Mouse (Mus musculus) intestine, embryonic 14.5 days (tissue): ENCODE results near the gene Mcoln2. TPM values are rescaled to one million over a fixed set of nuclear protein-coding genes. Genes with fewer than 3 reads are reported as not detected.

Source experiments
- ATAC-seq: fragments of 200-750 bp; cut with Nextera tagmentation; replicated peaks from 2 replicates; pipeline ENCODE4 v1.8.0; 2017; ENCODE audit warnings: low read depth, moderate number of reproducible peaks, moderate TSS enrichment, moderate library complexity; ENCODE audit not compliant: low FRiP score, low TSS enrichment
- DNase-seq: peaks from one replicate; pipeline ENCODE4 v3.0.0-alpha.2; 2018; ENCODE audit warnings: low spot score
- H3K27ac ChIP-seq: fragments of 300-500 bp; sonication (generic); 2 replicates; pipeline ENCODE4 v1.5.1; 2014; ENCODE audit warnings: low read depth, mild to moderate bottlenecking, control low read depth
- H3K27me3 ChIP-seq: fragments of 300-500 bp; sonication (generic); replicated peaks from 2 replicates; pipeline ENCODE4 v1.6.1; 2014; ENCODE audit warnings: low read length, control low read depth; ENCODE audit not compliant: control insufficient read depth, insufficient read depth
- H3K36me3 ChIP-seq: fragments of 300-500 bp; sonication (generic); 2 replicates; pipeline ENCODE4 v1.6.1; 2014; ENCODE audit warnings: low read length, control low read depth; ENCODE audit not compliant: control insufficient read depth, insufficient read depth
- H3K4me1 ChIP-seq: fragments of 300-500 bp; sonication (generic); replicated peaks from 2 replicates; pipeline ENCODE4 v1.6.1; 2014; ENCODE audit warnings: low read length, control low read depth, mixed read lengths; ENCODE audit not compliant: control insufficient read depth, insufficient read depth
- H3K4me2 ChIP-seq: fragments of 300-500 bp; sonication (generic); 2 replicates; pipeline ENCODE4 v1.6.1; 2014; ENCODE audit warnings: low read length
- H3K4me3 ChIP-seq: fragments of 300-500 bp; sonication (generic); 2 replicates; pipeline ENCODE4 v1.5.1; 2014; ENCODE audit warnings: low read depth, low read length, control low read depth, mixed read lengths
- H3K9ac ChIP-seq: fragments of 300-500 bp; sonication (generic); 2 replicates; pipeline ENCODE4 v1.6.1; 2014; ENCODE audit warnings: mild to moderate bottlenecking, low read length
- H3K9me3 ChIP-seq: fragments of 300-500 bp; sonication (generic); 2 replicates; pipeline ENCODE4 v1.6.1; 2016; ENCODE audit warnings: low read length, control low read depth; ENCODE audit not compliant: control insufficient read depth
- WGBS: fragments of 180-500 bp; shearing (Covaris S2); extraction: QIAGEN DNeasy Blood & Tissue Kit; methylation state at CpG from one replicate; pipeline ENCODE4 v1.1.7; 2014; 5-methylcytosine and 5-hydroxymethylcytosine counted together
- polyA plus RNA-seq: library from polyadenylated mRNA; unstranded; fragments of >200 nt; fragmentation: Nextera tagmentation; extraction: Ambion mirVana; gene quantifications from 2 replicates; pipeline ENCODE4 v1.2.1, GENCODE M21; 2014

The Mcoln2 gene
- polyA plus RNA-seq, 1 experiment from 2014 or later = 4.2 TPM

GRCm38 (mm10) chr3:146233741-146234140, 84.1 kb downstream of the Mcoln2 start:
- H3K4me3 ChIP-seq = no peak overlapping the region
- no peak for ATAC-seq
- no peak overlapping the region for H3K4me2 ChIP-seq
- H3K9ac ChIP-seq = no peak overlapping the region
- no peaks in the 10 kb centered on the region for H3K9me3 ChIP-seq
- H3K27ac ChIP-seq = no peak overlapping the region
- peaks cover 6% of the 10 kb centered on the region; the same call in 1 of the 2 replicates for H3K4me1 ChIP-seq
- no peaks in the 10 kb centered on the region for H3K36me3 ChIP-seq
- no peak for DNase-seq
- 39% methylated on average over 4 of the region's 4 CpGs for WGBS
- no peaks in the 10 kb centered on the region for H3K27me3 ChIP-seq

- Histone ChIP-seq H3K4me2 (no peak overlapping the region), H3K4me3 (no peak overlapping the region), H3K27me3 (no peaks in the 10 kb centered on the region), H3K4me1 (peaks cover 6% of the 10 kb centered on the region; the same call in 1 of the 2 replicates), H3K9ac (no peak overlapping the region), H3K9me3 (no peaks in the 10 kb centered on the region), H3K36me3 (no peaks in the 10 kb centered on the region), H3K27ac (no peak overlapping the region)
- ATAC-seq (no peak), DNase-seq (no peak)
- WGBS = 54% methylated on average over 10 of the region's 10 CpGs
Measured at GRCm38 (mm10) chr3:146234530-146234929, 84.9 kb downstream of the Mcoln2 start.

GRCm38 (mm10) chr3:146236280-146236679, 86.6 kb downstream of the Mcoln2 start:
- WGBS = 34% methylated on average over 8 of the region's 8 CpGs
- DNase-seq (no peak), ATAC-seq (no peak)
- no peak overlapping the region for H3K9ac ChIP-seq
- H3K4me1 ChIP-seq = peaks cover 6% of the 10 kb centered on the region; the same call in 1 of the 2 replicates
- H3K27me3 ChIP-seq = no peaks in the 10 kb centered on the region
- no peak overlapping the region for H3K27ac ChIP-seq
- no peak overlapping the region for H3K4me2 ChIP-seq
- H3K36me3 ChIP-seq = no peaks in the 10 kb centered on the region
- no peaks in the 10 kb centered on the region for H3K9me3 ChIP-seq
- no peak overlapping the region for H3K4me3 ChIP-seq

GRCm38 (mm10) chr3:146237676-146238075, 88.0 kb downstream of the Mcoln2 start:
- no peaks in the 10 kb centered on the region for H3K27me3 ChIP-seq
- no peak overlapping the region for H3K4me2 ChIP-seq
- 85% methylated on average over 5 of the region's 5 CpGs for WGBS
- no peak overlapping the region for H3K4me3 ChIP-seq
- H3K36me3 ChIP-seq = no peaks in the 10 kb centered on the region
- H3K9me3 ChIP-seq = no peaks in the 10 kb centered on the region
- H3K4me1 ChIP-seq = peaks cover 6% of the 10 kb centered on the region; the same call in 1 of the 2 replicates
- ATAC-seq = no peak
- H3K27ac ChIP-seq = no peak overlapping the region
- no peak for DNase-seq
- H3K9ac ChIP-seq = no peak overlapping the region

GRCm38 (mm10) chr3:146244630-146245029, 95.0 kb downstream of the Mcoln2 start:
- DNase-seq (no peak), ATAC-seq (no peak)
- Histone ChIP-seq H3K36me3 (no peaks in the 10 kb centered on the region), H3K4me3 (no peak overlapping the region), H3K9me3 (no peaks in the 10 kb centered on the region), H3K9ac (no peak overlapping the region), H3K27me3 (no peaks in the 10 kb centered on the region), H3K4me1 (no peaks in the 10 kb centered on the region), H3K4me2 (no peak overlapping the region), H3K27ac (no peak overlapping the region)
- WGBS = 90% methylated on average over 1 of the region's 1 CpGs

Other genes with a start within 250 kb of the Mcoln2 start
- 52.9 and 53.5 TPM in 2 replicates for gene Bcl10, start 227.0 kb upstream of the Mcoln2 start, polyA plus RNA-seq
- 46.2 and 50.7 TPM in 2 replicates for gene 2410004B18Rik, start 211.8 kb upstream of the Mcoln2 start, polyA plus RNA-seq
- 3.9 TPM in 2 replicates for gene Syde2, start 162.0 kb upstream of the Mcoln2 start, polyA plus RNA-seq
- 0.17 TPM in 1 of 2 replicates, not detected in the other for gene Wdr63, start 41.7 kb upstream of the Mcoln2 start, polyA plus RNA-seq
- gene Mcoln3, start 32.4 kb upstream of the Mcoln2 start, polyA plus RNA-seq = 5.8 and 7.1 TPM in 2 replicates
- 1.4 TPM in 2 replicates for gene Lpar3, start 71.1 kb downstream of the Mcoln2 start, polyA plus RNA-seq